Comparison of ENCODE assay signal across 31 mouse cellular contexts in the genomic region with DNA sequence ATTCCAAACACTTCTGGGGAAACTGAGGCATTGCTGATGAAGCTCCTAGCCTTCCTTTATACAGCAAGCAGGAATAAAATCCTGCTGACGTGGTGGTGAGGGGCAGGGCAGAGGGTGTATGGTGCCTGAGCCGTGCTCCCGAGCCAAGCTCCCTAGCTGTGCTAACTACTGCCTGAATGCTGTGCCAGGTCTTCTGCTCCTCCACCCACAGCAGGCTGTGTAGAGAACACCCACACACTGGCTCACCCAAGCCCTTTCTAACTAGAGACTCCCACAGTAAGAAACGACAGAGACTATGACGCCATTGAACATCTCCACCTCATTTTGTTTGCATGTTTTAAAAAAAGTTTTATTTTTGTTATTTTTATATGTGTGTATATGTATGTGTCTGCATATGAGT. TPM values are rescaled to one million over a fixed set of nuclear protein-coding genes. Genes with fewer than 3 reads are reported as not detected.
A peak's percentile ranks its signal among the peaks of the same experiment; 100 is the strongest.
DNase-seq lines count a peak whose midpoint lies in the region; ATAC-seq lines count a peak whose summit lies in the region.
"Had no signal": no experiment of that assay in that cellular context is flagged by ENCODE, and none has a peak within 500 bp of the region (broad histone marks: within the 10 kb centered on the region; RNA-seq: fewer than 3 reads in every experiment).

No protein-coding gene starts in this region.

- no peak overlapping the region for H3K4me2 ChIP-seq in kidney, embryonic 15.5 days
- H3K4me2 ChIP-seq: embryonic facial prominence, embryonic 13.5 days; hindbrain, embryonic 15.5 days; midbrain, embryonic 13.5 days had no signal

- intact Hi-C loops in left cerebral cortex, postnatal 36 days (cut with DNase I) = no loop called here

- DNase-seq in heart, adult 11 months = peak; percentile 83
- DNase-seq in heart, postnatal 4 days = no peak
- peak; percentile 74 for DNase-seq in brain, adult 2 months (ENCODE audit: low read depth, low spot score)
- DNase-seq in layer of hippocampus, adult 18-20 months (ENCODE audit: low spot score in 2 of 2) = peak; percentile 59 to 78
- peak; percentile 6 to 42 for DNase-seq in left cerebral cortex, postnatal 36 days (ENCODE audit: low spot score in 2 of 2)
- DNase-seq in urinary bladder, postnatal 4 days (ENCODE audit: low spot score in 2 of 2) = no peak
- no peak for DNase-seq in ovary, postnatal 36 days (ENCODE audit: low spot score)
- DNase-seq: adrenal gland, postnatal 14 days; cerebellum, adult 11 months; cerebellum, postnatal 14 days; heart, adult 2 months; heart, postnatal 36 days; kidney, adult 2 months; kidney, postnatal 25 days; liver; liver, postnatal 0 days; lung, postnatal 14 days; thymus, adult 18-20 months; thymus, postnatal 4 days had no signal

- H3K4me3 ChIP-seq in kidney, embryonic 15.5 days (replicated peaks) = no peak overlapping the region
- H3K4me3 ChIP-seq: embryonic facial prominence, embryonic 13.5 days; heart, adult 2 months; hindbrain, embryonic 15.5 days; midbrain, embryonic 13.5 days; myocyte had no signal

- WGBS in kidney, embryonic 15.5 days = 74% methylated on average over 5 of the region's 5 CpGs

- H3K27ac ChIP-seq in kidney, embryonic 15.5 days = no peak overlapping the region
- H3K27ac ChIP-seq: embryonic facial prominence, embryonic 13.5 days; heart, adult 2 months; hindbrain, embryonic 15.5 days; midbrain, embryonic 13.5 days had no signal

- no peaks in the 10 kb centered on the region for H3K36me3 ChIP-seq in kidney, embryonic 15.5 days
- H3K36me3 ChIP-seq: embryonic facial prominence, embryonic 13.5 days; G1E; hindbrain, embryonic 15.5 days; midbrain, embryonic 13.5 days had no signal

- no peaks in the 10 kb centered on the region for H3K27me3 ChIP-seq in kidney, embryonic 15.5 days
- H3K27me3 ChIP-seq: hindbrain, embryonic 15.5 days; midbrain, embryonic 13.5 days had no signal

- ATAC-seq in kidney, embryonic 15.5 days (replicated peaks; ENCODE audit: low FRiP score) = no peak
- ATAC-seq: forebrain, embryonic 16.5 days; liver, postnatal 0 days; midbrain, embryonic 13.5 days had no signal

- no peak overlapping the region for H3K9ac ChIP-seq in kidney, embryonic 15.5 days
- H3K9ac ChIP-seq: embryonic facial prominence, embryonic 13.5 days; hindbrain, embryonic 15.5 days; liver, postnatal 0 days; midbrain, embryonic 13.5 days had no signal

- no peaks in the 10 kb centered on the region for H3K4me1 ChIP-seq in kidney, embryonic 15.5 days
- H3K4me1 ChIP-seq: embryonic facial prominence, embryonic 13.5 days; hindbrain, embryonic 15.5 days; midbrain, embryonic 13.5 days had no signal

- H3K9me3 ChIP-seq in kidney, embryonic 15.5 days (replicated peaks) = no peaks in the 10 kb centered on the region
- H3K9me3 ChIP-seq: embryonic facial prominence, embryonic 13.5 days; G1E; hindbrain, embryonic 15.5 days; midbrain, embryonic 13.5 days had no signal

RNA-seq across cellular contexts. Expression of a gene that starts 2.1 kb away (rescaled TPM):
- total RNA-seq in heart, postnatal 4 days (2021) = not detected
- total RNA-seq in layer of hippocampus, adult 18-20 months (2021) = not detected
- not detected for total RNA-seq in left cerebral cortex, postnatal 36 days (2021)
- polyA plus RNA-seq in kidney, embryonic 15.5 days (2015; fragmentation: Nextera tagmentation; extraction: Ambion mirVana) = 0.35 TPM in 1 of 2 replicates, not detected in the other
- total RNA-seq: adrenal gland, postnatal 14 days; G1E; gastrocnemius, adult 8-10 months; heart, adult 2 months; heart, postnatal 36 days; megakaryocyte, adult 5-6 weeks had no signal
- polyA plus RNA-seq: embryonic facial prominence, embryonic 13.5 days; forebrain, embryonic 16.5 days; G1E; heart, adult 2 months; heart, embryonic 14.5 days; hindbrain, embryonic 15.5 days; kidney, adult 2 months; liver, postnatal 0 days; midbrain, embryonic 13.5 days; myocyte; neural tube, embryonic 14.5 days had no signal

RNA-seq across cellular contexts. Expression of a gene that starts 10.1 kb away (rescaled TPM):
- total RNA-seq in heart, postnatal 4 days (2021) = not detected
- total RNA-seq in layer of hippocampus, adult 18-20 months (2021) = not detected
- total RNA-seq in left cerebral cortex, postnatal 36 days (2021) = not detected
- polyA plus RNA-seq in kidney, embryonic 15.5 days (2015; fragmentation: Nextera tagmentation; extraction: Ambion mirVana) = not detected in 2 replicates
- total RNA-seq: adrenal gland, postnatal 14 days; G1E; gastrocnemius, adult 8-10 months; heart, adult 2 months; heart, postnatal 36 days; megakaryocyte, adult 5-6 weeks had no signal
- polyA plus RNA-seq: embryonic facial prominence, embryonic 13.5 days; forebrain, embryonic 16.5 days; G1E; heart, adult 2 months; heart, embryonic 14.5 days; liver, postnatal 0 days; midbrain, embryonic 13.5 days; myocyte; neural tube, embryonic 14.5 days; stomach, embryonic 14.5 days had no signal

RNA-seq across cellular contexts. Expression of a gene that starts 30.6 kb away (rescaled TPM):
- total RNA-seq in heart, postnatal 4 days (2021) = 1 to 10 TPM in 1 of 2 experiments, under 1 TPM in 1; 0.57 to 1.8 TPM
- not detected for total RNA-seq in layer of hippocampus, adult 18-20 months (2021)
- not detected for total RNA-seq in left cerebral cortex, postnatal 36 days (2021)
- 3.1 and 6.0 TPM in 2 replicates for polyA plus RNA-seq in kidney, embryonic 15.5 days (2015; fragmentation: Nextera tagmentation; extraction: Ambion mirVana)
- total RNA-seq: gastrocnemius, adult 8-10 months had no signal
- polyA plus RNA-seq: myocyte had no signal

RNA-seq across cellular contexts. Expression of a gene that starts 33.0 kb away (rescaled TPM):
- not detected for total RNA-seq in heart, postnatal 4 days (2021)
- total RNA-seq in layer of hippocampus, adult 18-20 months (2021) = not detected
- not detected for total RNA-seq in left cerebral cortex, postnatal 36 days (2021)
- polyA plus RNA-seq in kidney, embryonic 15.5 days (2015; fragmentation: Nextera tagmentation; extraction: Ambion mirVana) = 0.17 and 0.22 TPM in 2 replicates
- total RNA-seq: adrenal gland, postnatal 14 days; gastrocnemius, adult 8-10 months; heart, adult 2 months; heart, postnatal 36 days; megakaryocyte, adult 5-6 weeks had no signal
- polyA plus RNA-seq: G1E; heart, embryonic 14.5 days; myocyte had no signal

RNA-seq across cellular contexts. Expression of a gene that starts 42.7 kb away (rescaled TPM):
- total RNA-seq in heart, postnatal 4 days (2021) = under 1 TPM; 0.45 TPM
- 1 to 10 TPM; 3.0 to 4.6 TPM for total RNA-seq in layer of hippocampus, adult 18-20 months (2021)
- 1 to 10 TPM; 7.1 to 9.9 TPM for total RNA-seq in left cerebral cortex, postnatal 36 days (2021)
- 0.13 and 0.53 TPM in 2 replicates for polyA plus RNA-seq in kidney, embryonic 15.5 days (2015; fragmentation: Nextera tagmentation; extraction: Ambion mirVana)
- total RNA-seq: G1E; megakaryocyte, adult 5-6 weeks had no signal
- polyA plus RNA-seq: G1E had no signal

Comparison
In these comparisons a context has a peak if more than half of its experiments do, and no peak if none do; other contexts are left out.
1. DNase-seq: peak in heart, adult 11 months (single experiment), brain, adult 2 months (single experiment), layer of hippocampus, adult 18-20 months (2 of 2) and left cerebral cortex, postnatal 36 days (2 of 2); none in heart, postnatal 4 days (single experiment), urinary bladder, postnatal 4 days (0 of 2) and ovary, postnatal 36 days (single experiment).